Mouse (Mus musculus) neural tube, embryonic 14.5 days (tissue): ENCODE measurements around the gene Prex1. TPM values are rescaled to one million over a fixed set of nuclear protein-coding genes. Genes with fewer than 3 reads are reported as not detected.

ENCODE experiments used
- ATAC-seq: fragments of 200-750 bp; cut with Nextera tagmentation; 2 replicates; pipeline ENCODE4 v1.8.0; 2017; ENCODE audit warnings: low read depth, mild to moderate bottlenecking, moderate TSS enrichment, moderate library complexity
- H3K27ac ChIP-seq: fragments of 300-500 bp; sonication (generic); 2 replicates; pipeline ENCODE4 v1.5.1; 2014; ENCODE audit warnings: low read depth, mild to moderate bottlenecking, control low read depth, low read length, moderate library complexity, mixed read lengths
- H3K27me3 ChIP-seq: fragments of 300-500 bp; sonication (generic); 2 replicates; pipeline ENCODE4 v1.6.1; 2014; ENCODE audit warnings: low read length; ENCODE audit not compliant: control insufficient read depth, insufficient read depth
- H3K36me3 ChIP-seq: fragments of 300-500 bp; sonication (generic); 2 replicates; pipeline ENCODE4 v1.6.1; 2014; ENCODE audit warnings: low read length, mixed read lengths; ENCODE audit not compliant: control insufficient read depth, insufficient read depth
- H3K4me1 ChIP-seq: fragments of 300-500 bp; sonication (generic); 2 replicates; pipeline ENCODE4 v1.6.1; 2014; ENCODE audit warnings: low read length; ENCODE audit not compliant: control insufficient read depth, insufficient read depth
- H3K4me2 ChIP-seq: fragments of 300-500 bp; sonication (generic); 2 replicates; pipeline ENCODE4 v1.6.1; 2014; ENCODE audit warnings: mild to moderate bottlenecking, low read depth, low read length, control low read depth
- H3K4me3 ChIP-seq: fragments of 300-500 bp; sonication (generic); 2 replicates; pipeline ENCODE4 v1.5.1; 2014; ENCODE audit warnings: low read depth, low read length, control low read depth, mixed read lengths
- H3K9ac ChIP-seq: fragments of 300-500 bp; sonication (generic); replicated peaks from 2 replicates; pipeline ENCODE4 v1.6.1; 2014; ENCODE audit warnings: low read depth, mild to moderate bottlenecking, control low read depth, low read length, mixed read lengths
- H3K9me3 ChIP-seq: fragments of 300-500 bp; sonication (generic); 2 replicates; pipeline ENCODE4 v1.6.1; 2016; ENCODE audit warnings: low read length; ENCODE audit not compliant: control insufficient read depth
- WGBS: fragments of 180-500 bp; shearing (Covaris S2); extraction: QIAGEN DNeasy Blood & Tissue Kit; methylation state at CpG from one replicate; pipeline ENCODE4 v1.1.7; 2014; 5-methylcytosine and 5-hydroxymethylcytosine counted together
- polyA plus RNA-seq: library from polyadenylated mRNA; unstranded; fragments of >200 nt; fragmentation: Nextera tagmentation; extraction: Ambion mirVana; gene quantifications from 2 replicates; pipeline ENCODE4 v1.2.1, GENCODE M21; 2014

The Prex1 gene
- polyA plus RNA-seq, 1 experiment from 2014 or later, result 25.9 TPM

DNA sequence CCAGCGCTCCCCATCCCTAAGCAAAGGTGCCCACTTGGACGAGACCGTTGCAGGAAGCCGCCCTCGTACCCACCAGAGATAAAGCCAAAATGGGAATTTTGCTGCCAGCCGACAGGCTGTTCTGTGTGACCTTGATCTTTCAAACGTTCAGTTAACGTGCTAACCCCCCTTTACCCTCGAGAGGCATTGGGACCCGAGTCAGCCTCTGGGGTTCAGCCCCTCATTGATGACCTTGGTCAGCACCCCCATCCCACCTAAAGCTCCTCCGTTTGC is 731 bp upstream of the Prex1 start:
- no peaks in the 10 kb centered on the region for H3K36me3 ChIP-seq
- peaks cover 9% of the 10 kb centered on the region; the same call in 1 of the 2 replicates for H3K4me1 ChIP-seq
- H3K4me2 ChIP-seq, result peak overlapping the region; percentile 75
- no peak for ATAC-seq
- WGBS, result 11% methylated on average over 11 of the region's 11 CpGs
- no peaks in the 10 kb centered on the region for H3K27me3 ChIP-seq
- H3K27ac ChIP-seq, result no peak overlapping the region
- peak overlapping the region; percentile 51 for H3K9ac ChIP-seq
- H3K9me3 ChIP-seq, result no peaks in the 10 kb centered on the region
- H3K4me3 ChIP-seq, result peak overlapping the region; percentile 71

GRCm38 (mm10) chr2:166712801-166713689 is 587 bp downstream of the Prex1 start:
- Histone ChIP-seq H3K9me3 (no peaks in the 10 kb centered on the region), H3K27me3 (no peaks in the 10 kb centered on the region), H3K4me3 (peak overlapping the region; percentile 71), H3K36me3 (no peaks in the 10 kb centered on the region), H3K9ac (peak overlapping the region; percentile 78), H3K27ac (peak overlapping the region; percentile 72), H3K4me2 (peak overlapping the region; percentile 75), H3K4me1 (peaks cover 9% of the 10 kb centered on the region; the same call in 1 of the 2 replicates)
- ATAC-seq, result peak; percentile 79
- under 1% methylated on average over 52 of the region's 64 CpGs for WGBS

GRCm38 (mm10) chr2:166712310-166712709 is 1.3 kb downstream of the Prex1 start:
- H3K4me3 ChIP-seq, result peak overlapping the region; percentile 71
- WGBS, result 4% methylated on average over 4 of the region's 4 CpGs
- no peak overlapping the region; the same call in 1 of the 2 replicates for H3K27ac ChIP-seq
- H3K27me3 ChIP-seq, result no peaks in the 10 kb centered on the region
- no peaks in the 10 kb centered on the region for H3K36me3 ChIP-seq
- peak overlapping the region; percentile 75 for H3K4me2 ChIP-seq
- no peak for ATAC-seq
- H3K4me1 ChIP-seq, result peaks cover 9% of the 10 kb centered on the region; the same call in 1 of the 2 replicates
- peak overlapping the region; percentile 78 for H3K9ac ChIP-seq
- H3K9me3 ChIP-seq, result no peaks in the 10 kb centered on the region

DNA sequence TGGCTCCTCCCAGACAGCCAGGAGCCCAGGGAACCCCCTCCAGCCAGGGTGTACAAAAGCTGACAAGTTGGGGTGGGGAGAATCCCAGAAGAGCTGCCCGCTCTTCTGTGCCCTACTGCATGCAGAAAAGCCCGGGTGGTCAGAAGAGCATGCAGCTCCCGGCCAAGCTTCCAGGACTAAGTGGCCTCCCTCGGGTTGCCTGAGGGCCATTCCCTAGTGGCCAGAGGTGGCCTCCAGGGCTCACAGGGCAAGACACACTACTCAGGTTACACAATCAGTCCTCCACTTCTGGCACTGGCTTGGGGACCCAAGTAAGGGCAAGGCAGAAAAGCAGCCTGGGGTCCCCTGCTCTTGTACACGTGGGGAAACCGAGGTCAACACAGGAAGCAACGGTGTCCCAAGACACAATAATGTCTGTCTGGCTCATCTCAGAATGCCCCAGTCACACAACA is 1.9 kb downstream of the Prex1 start:
- H3K9me3 ChIP-seq, result no peaks in the 10 kb centered on the region
- no peaks in the 10 kb centered on the region for H3K36me3 ChIP-seq
- H3K4me3 ChIP-seq, result peak overlapping the region; percentile 71
- peak overlapping the region; percentile 75 for H3K4me2 ChIP-seq
- WGBS, result 13% methylated on average over 7 of the region's 7 CpGs
- no peak overlapping the region for H3K27ac ChIP-seq
- ATAC-seq, result no peak
- H3K27me3 ChIP-seq, result no peaks in the 10 kb centered on the region
- H3K9ac ChIP-seq, result no peak overlapping the region
- H3K4me1 ChIP-seq, result peaks cover 9% of the 10 kb centered on the region; the same call in 1 of the 2 replicates

GRCm38 (mm10) chr2:166709883-166710282 is 3.7 kb downstream of the Prex1 start:
- Histone ChIP-seq H3K27ac (no peak overlapping the region), H3K4me1 (peaks cover 9% of the 10 kb centered on the region; the same call in 1 of the 2 replicates), H3K36me3 (no peaks in the 10 kb centered on the region), H3K27me3 (no peaks in the 10 kb centered on the region), H3K9ac (no peak overlapping the region), H3K4me3 (no peak overlapping the region), H3K4me2 (no peak overlapping the region), H3K9me3 (no peaks in the 10 kb centered on the region)
- ATAC-seq, result no peak
- WGBS, result 82% methylated on average over 2 of the region's 2 CpGs

GRCm38 (mm10) chr2:166708304-166708703 is 5.3 kb downstream of the Prex1 start:
- no peak overlapping the region for H3K27ac ChIP-seq
- 80% methylated on average over 8 of the region's 8 CpGs for WGBS
- no peak overlapping the region for H3K9ac ChIP-seq
- H3K4me2 ChIP-seq, result no peak overlapping the region
- H3K4me3 ChIP-seq, result no peak overlapping the region
- H3K36me3 ChIP-seq, result no peaks in the 10 kb centered on the region
- peaks cover 9% of the 10 kb centered on the region; the same call in 1 of the 2 replicates for H3K4me1 ChIP-seq
- ATAC-seq, result no peak
- H3K27me3 ChIP-seq, result no peaks in the 10 kb centered on the region
- no peaks in the 10 kb centered on the region for H3K9me3 ChIP-seq

DNA sequence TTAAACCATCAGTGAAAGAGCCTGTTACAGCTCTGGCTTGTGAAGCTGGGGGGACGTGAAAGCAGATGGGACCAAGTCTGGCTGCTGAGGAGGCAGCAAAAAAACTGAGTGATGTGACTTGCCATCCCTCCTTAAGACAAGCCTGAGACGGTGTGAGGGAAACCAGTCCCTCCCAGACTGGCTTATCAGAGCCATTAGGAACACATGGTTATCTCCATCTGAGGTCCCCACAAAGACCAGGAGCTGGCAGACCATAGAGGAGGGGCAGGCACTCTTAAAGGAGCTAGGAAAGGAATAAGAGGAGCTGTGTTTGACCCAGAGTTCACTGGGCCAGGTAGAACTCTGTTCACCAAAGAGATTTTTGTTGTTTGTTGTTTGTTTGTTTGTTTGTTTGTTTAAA is 7.1 kb downstream of the Prex1 start:
- no peak overlapping the region for H3K4me3 ChIP-seq
- 85% methylated on average over 2 of the region's 2 CpGs for WGBS
- no peaks in the 10 kb centered on the region for H3K36me3 ChIP-seq

DNA sequence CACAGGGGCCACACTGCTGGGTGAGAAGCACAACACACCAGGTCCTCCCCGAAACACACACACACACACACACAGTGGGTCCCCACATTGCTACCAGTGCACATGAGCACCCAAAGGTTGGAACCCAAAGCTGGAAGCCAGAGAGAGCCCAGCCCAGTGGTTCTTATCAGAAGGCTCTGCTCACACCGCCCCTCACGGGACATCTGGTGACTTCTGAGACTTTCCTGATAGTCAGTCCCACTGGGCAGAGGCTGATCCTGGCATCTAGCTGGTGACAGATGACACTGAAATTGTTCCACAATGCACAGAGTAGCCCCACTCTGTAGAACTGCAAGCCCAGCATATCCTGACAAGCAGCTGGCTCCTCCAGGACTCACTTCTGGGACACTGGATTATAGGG is 10.1 kb downstream of the Prex1 start:
- 83% methylated on average over 3 of the region's 3 CpGs for WGBS
- no peak for ATAC-seq
- no peak overlapping the region for H3K27ac ChIP-seq
- no peaks in the 10 kb centered on the region for H3K36me3 ChIP-seq
- no peaks in the 10 kb centered on the region for H3K27me3 ChIP-seq
- no peaks in the 10 kb centered on the region; the same call in 1 of the 2 replicates for H3K4me1 ChIP-seq
- H3K4me2 ChIP-seq, result no peak overlapping the region
- no peaks in the 10 kb centered on the region for H3K9me3 ChIP-seq
- H3K4me3 ChIP-seq, result no peak overlapping the region
- H3K9ac ChIP-seq, result no peak overlapping the region

More for the DNA sequence above, 7.1 kb downstream of the Prex1 start:
- Histone ChIP-seq H3K9ac (no peak overlapping the region), H3K4me2 (no peak overlapping the region), H3K4me1 (0 out of 2 replicates have a peak, but pooled peaks cover 2% of the 10 kb centered on the region), H3K27me3 (no peaks in the 10 kb centered on the region), H3K9me3 (no peaks in the 10 kb centered on the region), H3K27ac (no peak overlapping the region)
- ATAC-seq, result no peak

DNA sequence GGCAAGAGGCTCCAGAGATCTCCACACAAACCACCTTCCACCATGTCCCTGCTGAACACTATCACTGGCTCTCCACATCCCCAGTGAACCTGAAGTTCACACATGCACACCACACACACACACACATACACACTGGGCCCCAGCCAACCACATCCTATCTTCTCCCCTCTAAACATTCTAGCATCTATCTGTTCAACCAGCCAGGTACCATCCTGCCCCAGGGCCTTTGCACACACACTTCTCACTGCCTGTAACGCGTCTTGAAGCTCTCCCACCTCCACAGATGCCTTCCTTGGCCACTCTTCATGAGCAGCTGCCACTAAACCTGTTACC is 11.6 kb downstream of the Prex1 start:
- no peak for ATAC-seq
- no peak overlapping the region for H3K9ac ChIP-seq
- H3K9me3 ChIP-seq, result no peaks in the 10 kb centered on the region
- WGBS, result 96% methylated on average over 2 of the region's 2 CpGs
- H3K27me3 ChIP-seq, result no peaks in the 10 kb centered on the region
- H3K27ac ChIP-seq, result no peak overlapping the region
- H3K4me2 ChIP-seq, result no peak overlapping the region
- H3K36me3 ChIP-seq, result no peaks in the 10 kb centered on the region
- no peak overlapping the region for H3K4me3 ChIP-seq
- H3K4me1 ChIP-seq, result no peaks in the 10 kb centered on the region; the same call in 1 of the 2 replicates
